Mouse (Mus musculus) C2C12 (cell line): ENCODE data around the gene Egfr.

ENCODE experiments used
- CTCF ChIP-seq: IDR thresholded peaks from one replicate; pipeline ENCODE4 v1.5.1; 2011; ENCODE audit not compliant: control insufficient read depth, insufficient read depth, insufficient read length
- MAX ChIP-seq: IDR thresholded peaks from one replicate; pipeline ENCODE4 v1.6.1; 2011; ENCODE audit warnings: mild to moderate bottlenecking, control low read depth
- MYOD1 ChIP-seq: IDR thresholded peaks from one replicate; pipeline ENCODE4 v1.6.1; 2011; ENCODE audit warnings: low read depth; ENCODE audit not compliant: control insufficient read depth, insufficient read length
- MYOG ChIP-seq: IDR thresholded peaks from one replicate; pipeline ENCODE4 v1.6.1; 2011; ENCODE audit not compliant: control insufficient read depth, insufficient read length; ENCODE audit errors: extremely low read depth

DNA sequence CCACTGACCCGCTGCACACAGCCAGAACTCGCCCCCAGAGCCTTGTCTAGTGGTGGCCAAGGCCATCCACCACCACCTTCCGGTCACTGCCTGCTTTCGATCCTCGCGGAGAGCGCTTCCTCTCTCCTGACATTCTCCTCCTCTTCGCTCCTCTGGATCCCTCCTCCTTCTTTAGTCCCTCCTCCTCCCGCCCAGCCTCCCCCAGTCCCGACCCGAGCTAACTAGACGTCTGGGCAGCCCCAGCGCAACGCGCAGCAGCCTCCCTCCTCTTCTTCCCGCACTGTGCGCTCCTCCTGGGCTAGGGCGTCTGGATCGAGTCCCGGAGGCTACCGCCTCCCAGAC lies at the start of gene Egfr:
- no peak for TF ChIP-seq MYOG
- TF ChIP-seq MYOD1, result no peak
- TF ChIP-seq MAX, result no peak
- TF ChIP-seq CTCF, result no peak
